Mouse (Mus musculus) adrenal gland, postnatal 10 days (tissue): ENCODE data around the gene Rwdd2b. TPM values are rescaled to one million over a fixed set of nuclear protein-coding genes. Genes with fewer than 3 reads are reported as not detected.

Source experiments
- DNase-seq: peaks from one replicate; pipeline ENCODE4 v3.0.0; 2021; ENCODE audit warnings: mixed read lengths
- total RNA-seq, 2 experiments: library from RNA; stranded (reverse); gene quantifications; 2 replicates each; pipeline ENCODE4 v1.2.3; 2021

Gene Rwdd2b
- total RNA-seq, 2 experiments from 2014 or later: 7.6 to 8.1 TPM

GRCm38 (mm10) chr16:87420662-87421061 is 19.7 kb downstream of the Rwdd2b start:
- DNase-seq: no peak

- DNase-seq: peak; percentile 15
Measured at GRCm38 (mm10) chr16:87405001-87405400, 35.4 kb downstream of the Rwdd2b start.

GRCm38 (mm10) chr16:87393813-87394548 is 46.4 kb downstream of the Rwdd2b start:
- peak; percentile 73 for DNase-seq

- peak; percentile 12 for DNase-seq
Measured at GRCm38 (mm10) chr16:87387444-87387977, 52.9 kb downstream of the Rwdd2b start.

GRCm38 (mm10) chr16:87384366-87384765 is 56.0 kb downstream of the Rwdd2b start:
- DNase-seq: no peak

Other genes starting within 250 kb of the Rwdd2b start
- gene N6amt1, start 86.4 kb downstream of the Rwdd2b start, total RNA-seq: 10 to 100 TPM; 21.2 to 24.5 TPM
- 10 to 100 TPM; 32.0 to 36.0 TPM for gene Ltn1, start 8.0 kb downstream of the Rwdd2b start, total RNA-seq
- 10 to 100 TPM; 55.1 to 60.2 TPM for gene Usp16, start 14.1 kb upstream of the Rwdd2b start, total RNA-seq
- 100 to 1,000 TPM; 186 to 192 TPM for gene Cct8, start 55.3 kb upstream of the Rwdd2b start, total RNA-seq
- gene Map3k7cl, start 112.8 kb upstream of the Rwdd2b start, total RNA-seq: 1 to 10 TPM; 4.1 to 5.5 TPM